Mouse (Mus musculus): ENCODE data around the gene Raver1. TPM values are rescaled to one million over a fixed set of nuclear protein-coding genes. Genes with fewer than 3 reads are reported as not detected.

The Raver1 gene
- polyA plus RNA-seq, 1 experiment from 2014 or later = 69.1 TPM

GRCm38 (mm10) chr9:21132102-21132775, 40.4 kb upstream of the Raver1 start:
- Histone ChIP-seq H3K4me2 (ENCODE audit: low read depth, low read length) (no peak overlapping the region), H3K27me3 (ENCODE audit: control insufficient read depth, insufficient read depth, low read depth, low read length) (no peaks in the 10 kb centered on the region), H3K4me1 (replicated peaks; ENCODE audit: control insufficient read depth, insufficient read depth, low read length) (peaks cover 20% of the 10 kb centered on the region), H3K9ac (ENCODE audit: low read length) (no peak overlapping the region), H3K27ac (ENCODE audit: low read length) (no peak overlapping the region), H3K4me3 (ENCODE audit: low read length) (no peak overlapping the region), H3K36me3 (ENCODE audit: control insufficient read depth, insufficient read depth, low read length) (no peaks in the 10 kb centered on the region; the same call in 1 of the 2 replicates), H3K9me3 (ENCODE audit: control insufficient read depth, low read length) (no peaks in the 10 kb centered on the region)
- no peak for ATAC-seq (ENCODE audit: low read depth)
- 70% methylated on average over 12 of the region's 12 CpGs for WGBS

GRCm38 (mm10) chr9:21131059-21131956, 39.5 kb upstream of the Raver1 start, which contains the start of gene Tyk2:
TSS of gene Tyk2 (minus strand) at chr9:21131243.
- peak within 1 kb of the TSS; percentile 82 for H3K9ac ChIP-seq (ENCODE audit: low read length)
- H3K27me3 ChIP-seq (ENCODE audit: control insufficient read depth, insufficient read depth, low read depth, low read length) = no peaks in the 10 kb centered on the region
- 5% methylated on average over 37 of the region's 37 CpGs for WGBS
- ATAC-seq (ENCODE audit: low read depth) = peak; percentile 98
- peaks cover 3% of the 10 kb centered on the region; the same call in 1 of the 2 replicates for H3K36me3 ChIP-seq (ENCODE audit: control insufficient read depth, insufficient read depth, low read length)
- H3K4me2 ChIP-seq (ENCODE audit: low read depth, low read length) = peak within 1 kb of the TSS; percentile 77
- peak within 1 kb of the TSS; percentile 86 for H3K4me3 ChIP-seq (ENCODE audit: low read length)
- H3K27ac ChIP-seq (ENCODE audit: low read length) = peak within 1 kb of the TSS; percentile 65; the same call in 1 of the 2 replicates
- peaks cover 20% of the 10 kb centered on the region for H3K4me1 ChIP-seq (replicated peaks; ENCODE audit: control insufficient read depth, insufficient read depth, low read length)
- no peaks in the 10 kb centered on the region for H3K9me3 ChIP-seq (ENCODE audit: control insufficient read depth, low read length)

GRCm38 (mm10) chr9:21126259-21126627, 34.4 kb upstream of the Raver1 start:
- Histone ChIP-seq H3K9ac (ENCODE audit: low read length) (no peak overlapping the region), H3K4me2 (ENCODE audit: low read depth, low read length) (no peak overlapping the region), H3K27ac (ENCODE audit: low read length) (no peak overlapping the region), H3K27me3 (ENCODE audit: control insufficient read depth, insufficient read depth, low read depth, low read length) (no peaks in the 10 kb centered on the region), H3K4me1 (replicated peaks; ENCODE audit: control insufficient read depth, insufficient read depth, low read length) (peaks cover 4% of the 10 kb centered on the region; the same call in 1 of the 2 replicates), H3K36me3 (ENCODE audit: control insufficient read depth, insufficient read depth, low read length) (peaks cover 8% of the 10 kb centered on the region; the same call in 1 of the 2 replicates), H3K4me3 (ENCODE audit: low read length) (no peak overlapping the region), H3K9me3 (ENCODE audit: control insufficient read depth, low read length) (no peaks in the 10 kb centered on the region)
- 44% methylated on average over 2 of the region's 2 CpGs for WGBS
- no peak for ATAC-seq (ENCODE audit: low read depth)

GRCm38 (mm10) chr9:21125502-21126258, 33.9 kb upstream of the Raver1 start:
- Histone ChIP-seq H3K27ac (ENCODE audit: low read length) (no peak overlapping the region), H3K4me3 (ENCODE audit: low read length) (no peak overlapping the region), H3K36me3 (ENCODE audit: control insufficient read depth, insufficient read depth, low read length) (peaks cover 8% of the 10 kb centered on the region; the same call in 1 of the 2 replicates), H3K9me3 (ENCODE audit: control insufficient read depth, low read length) (no peaks in the 10 kb centered on the region), H3K4me1 (replicated peaks; ENCODE audit: control insufficient read depth, insufficient read depth, low read length) (peaks cover 4% of the 10 kb centered on the region; the same call in 1 of the 2 replicates), H3K27me3 (ENCODE audit: control insufficient read depth, insufficient read depth, low read depth, low read length) (no peaks in the 10 kb centered on the region), H3K4me2 (ENCODE audit: low read depth, low read length) (no peak overlapping the region), H3K9ac (ENCODE audit: low read length) (no peak overlapping the region)
- 80% methylated on average over 9 of the region's 9 CpGs for WGBS
- no peak for ATAC-seq (ENCODE audit: low read depth)

- Histone ChIP-seq H3K27me3 (ENCODE audit: control insufficient read depth, insufficient read depth, low read depth, low read length) (no peaks in the 10 kb centered on the region), H3K4me1 (replicated peaks; ENCODE audit: control insufficient read depth, insufficient read depth, low read length) (no peaks in the 10 kb centered on the region), H3K9ac (ENCODE audit: low read length) (no peak overlapping the region), H3K4me3 (ENCODE audit: low read length) (no peak overlapping the region), H3K27ac (ENCODE audit: low read length) (no peak overlapping the region), H3K36me3 (ENCODE audit: control insufficient read depth, insufficient read depth, low read length) (peaks cover 8% of the 10 kb centered on the region; the same call in 1 of the 2 replicates), H3K4me2 (ENCODE audit: low read depth, low read length) (no peak overlapping the region), H3K9me3 (ENCODE audit: control insufficient read depth, low read length) (no peaks in the 10 kb centered on the region)
- WGBS = 79% methylated on average over 5 of the region's 5 CpGs
- no peak for ATAC-seq (ENCODE audit: low read depth)
These were observed 33.0 kb upstream of the Raver1 start for GRCm38 (mm10) chr9:21124837-21125236.

GRCm38 (mm10) chr9:21121483-21121882, 29.7 kb upstream of the Raver1 start:
- Histone ChIP-seq H3K9me3 (ENCODE audit: control insufficient read depth, low read length) (no peaks in the 10 kb centered on the region), H3K36me3 (ENCODE audit: control insufficient read depth, insufficient read depth, low read length) (peaks cover 5% of the 10 kb centered on the region; the same call in 1 of the 2 replicates), H3K27ac (ENCODE audit: low read length) (no peak overlapping the region), H3K4me2 (ENCODE audit: low read depth, low read length) (no peak overlapping the region), H3K4me1 (replicated peaks; ENCODE audit: control insufficient read depth, insufficient read depth, low read length) (no peaks in the 10 kb centered on the region), H3K4me3 (ENCODE audit: low read length) (no peak overlapping the region), H3K27me3 (ENCODE audit: control insufficient read depth, insufficient read depth, low read depth, low read length) (no peaks in the 10 kb centered on the region), H3K9ac (ENCODE audit: low read length) (no peak overlapping the region)
- ATAC-seq (ENCODE audit: low read depth) = no peak
- WGBS = 84% methylated on average over 16 of the region's 16 CpGs

GRCm38 (mm10) chr9:21117073-21117472, 25.3 kb upstream of the Raver1 start:
- no peak overlapping the region for H3K4me3 ChIP-seq (ENCODE audit: low read length)
- 66% methylated on average over 6 of the region's 6 CpGs for WGBS
- H3K9me3 ChIP-seq (ENCODE audit: control insufficient read depth, low read length) = no peaks in the 10 kb centered on the region
- no peak for ATAC-seq (ENCODE audit: low read depth)
- no peak overlapping the region for H3K9ac ChIP-seq (ENCODE audit: low read length)
- no peak overlapping the region for H3K4me2 ChIP-seq (ENCODE audit: low read depth, low read length)
- H3K27ac ChIP-seq (ENCODE audit: low read length) = no peak overlapping the region
- H3K27me3 ChIP-seq (ENCODE audit: control insufficient read depth, insufficient read depth, low read depth, low read length) = no peaks in the 10 kb centered on the region
- no peaks in the 10 kb centered on the region; the same call in 1 of the 2 replicates for H3K36me3 ChIP-seq (ENCODE audit: control insufficient read depth, insufficient read depth, low read length)
- no peaks in the 10 kb centered on the region for H3K4me1 ChIP-seq (replicated peaks; ENCODE audit: control insufficient read depth, insufficient read depth, low read length)

GRCm38 (mm10) chr9:21115105-21115504, 23.3 kb upstream of the Raver1 start:
- no peak overlapping the region for H3K4me3 ChIP-seq (ENCODE audit: low read length)
- no peak for ATAC-seq (ENCODE audit: low read depth)
- no peaks in the 10 kb centered on the region for H3K4me1 ChIP-seq (replicated peaks; ENCODE audit: control insufficient read depth, insufficient read depth, low read length)
- H3K36me3 ChIP-seq (ENCODE audit: control insufficient read depth, insufficient read depth, low read length) = no peaks in the 10 kb centered on the region; the same call in 1 of the 2 replicates
- H3K4me2 ChIP-seq (ENCODE audit: low read depth, low read length) = no peak overlapping the region
- no peak overlapping the region for H3K9ac ChIP-seq (ENCODE audit: low read length)
- H3K27me3 ChIP-seq (ENCODE audit: control insufficient read depth, insufficient read depth, low read depth, low read length) = no peaks in the 10 kb centered on the region
- WGBS = 74% methylated on average over 8 of the region's 8 CpGs
- H3K27ac ChIP-seq (ENCODE audit: low read length) = no peak overlapping the region
- no peaks in the 10 kb centered on the region for H3K9me3 ChIP-seq (ENCODE audit: control insufficient read depth, low read length)
